Mouse (Mus musculus) brain, embryonic 18.5 days (tissue): ENCODE results near the gene Atp13a1.

Experiments
- DNase-seq: peaks from one replicate; pipeline ENCODE4 v3.0.0-alpha.2; 2012; ENCODE audit warnings: low read depth, low spot score

Gene Atp13a1

DNA sequence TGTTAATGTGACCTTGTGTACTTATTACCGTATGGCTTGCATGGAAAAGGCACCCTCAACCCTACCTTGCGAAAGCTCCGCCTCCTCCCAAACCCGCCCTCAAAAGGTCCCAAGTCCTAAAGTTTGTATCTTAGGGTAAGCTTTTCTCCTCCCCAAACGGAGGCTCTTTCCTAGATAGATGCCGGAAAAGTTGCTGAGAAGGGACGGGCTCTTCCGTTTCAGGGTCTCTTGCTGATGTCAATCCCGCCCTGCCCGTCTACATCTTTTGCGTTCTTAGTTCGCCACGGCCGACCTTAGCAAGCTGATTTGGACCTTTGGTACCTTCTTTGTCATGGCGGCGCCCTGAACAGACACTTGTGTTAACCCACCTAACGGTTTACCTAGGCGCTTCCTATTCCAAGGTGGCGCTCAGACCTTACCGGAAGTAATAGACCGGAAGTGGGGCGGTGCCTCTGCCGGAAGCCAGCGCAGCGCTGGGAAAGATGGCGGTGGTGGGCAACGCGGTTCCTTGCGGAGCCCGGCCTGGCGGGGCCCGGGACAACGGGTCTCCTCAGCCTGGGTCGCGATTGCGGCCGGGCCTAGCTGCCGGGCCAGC, at the start of gene Atp13a1, which contains the start of gene Zfp866:
TSS of gene Atp13a1 (plus strand) at position 391 of the 595 bp plus-strand sequence.
TSS of gene Zfp866 (minus strand) at position 406 of the 595 bp plus-strand sequence.
- DNase-seq, result peak; percentile 68

DNA sequence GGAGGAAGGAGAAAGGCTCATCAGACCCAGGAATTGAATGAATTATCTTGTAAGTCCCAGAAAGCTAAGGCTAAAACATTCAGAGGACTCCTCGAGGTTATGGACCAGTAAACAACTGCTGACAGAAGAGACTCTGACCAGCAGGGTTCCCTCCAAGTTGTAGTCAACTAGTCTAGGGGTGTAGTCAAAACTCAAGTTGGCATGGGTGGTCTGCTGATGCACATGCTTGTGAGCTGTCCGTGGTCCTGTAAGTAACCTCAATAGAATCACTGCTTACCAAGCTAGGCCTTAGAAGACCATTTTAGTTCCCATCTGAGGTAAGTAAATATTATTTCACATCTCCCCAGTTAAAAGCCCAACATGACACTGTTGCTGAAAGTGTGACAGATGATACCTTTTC, 49.7 kb upstream of the Atp13a1 start:
- no peak for DNase-seq

DNA sequence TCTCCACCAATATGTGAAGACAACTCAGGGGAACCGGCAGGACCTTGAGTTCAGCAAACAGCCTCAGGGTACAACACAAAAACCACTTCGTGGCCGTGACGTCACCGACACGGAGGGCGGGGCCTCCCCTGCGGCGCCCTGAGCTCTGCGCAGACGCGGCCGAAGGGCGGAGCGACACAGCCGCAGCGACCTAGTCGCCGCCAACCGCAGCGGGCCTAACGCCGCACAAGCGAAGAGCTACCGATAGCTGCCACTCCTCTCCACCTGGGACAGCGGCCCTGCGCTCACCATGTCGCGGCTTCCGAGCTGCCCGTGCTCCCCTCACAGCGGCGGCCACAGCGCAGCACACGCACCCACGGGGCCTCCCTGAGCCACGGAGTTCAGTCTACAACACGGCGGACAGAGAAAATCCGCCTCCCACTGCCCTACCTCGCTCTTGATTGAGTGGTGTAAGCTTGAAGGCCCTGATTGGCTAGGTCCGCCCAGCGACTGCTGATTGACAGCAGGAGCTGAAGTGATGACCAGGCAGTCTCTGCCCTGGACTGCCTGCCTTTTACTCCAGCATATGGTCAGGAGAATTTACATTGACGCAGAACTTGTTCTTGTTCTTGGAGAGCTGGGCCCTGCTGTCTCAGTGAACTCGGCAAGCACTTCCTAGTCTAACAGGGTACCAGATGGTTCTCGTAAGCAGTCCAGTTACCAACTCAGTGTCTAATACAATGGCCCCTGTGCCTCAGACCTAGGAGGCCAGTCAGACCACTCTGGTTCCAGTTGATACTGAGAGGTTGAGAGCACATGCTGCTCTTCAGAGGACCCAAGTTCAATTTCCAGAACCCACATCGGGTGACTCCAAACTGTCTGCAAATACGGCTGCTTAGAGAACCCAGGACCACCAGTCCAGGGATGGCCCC, 41.2 kb upstream of the Atp13a1 start, which contains the start of gene Zfp963:
TSS of gene Zfp963 (minus strand) at position 427 of the 911 bp plus-strand sequence.
- peak; percentile 87 for DNase-seq

DNA sequence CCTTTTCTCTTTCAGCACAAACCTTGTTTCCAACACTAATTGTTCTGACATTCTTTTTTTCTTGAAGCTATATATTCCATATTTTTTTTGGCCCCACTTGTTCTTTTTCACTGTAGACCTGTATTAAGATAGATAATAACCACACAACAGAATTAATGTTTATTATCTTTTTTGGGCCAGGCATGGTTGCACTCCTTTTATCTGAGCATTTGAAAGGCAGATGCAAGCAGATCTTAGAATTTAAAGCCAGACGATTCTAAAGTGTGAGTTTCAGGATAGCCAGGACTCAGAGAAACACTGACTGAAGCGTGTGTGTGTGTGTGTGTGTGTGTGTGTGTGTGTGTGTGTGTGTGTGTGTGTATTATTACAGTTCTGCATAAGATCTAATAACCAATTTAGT, 38.5 kb upstream of the Atp13a1 start:
- no peak for DNase-seq

DNA sequence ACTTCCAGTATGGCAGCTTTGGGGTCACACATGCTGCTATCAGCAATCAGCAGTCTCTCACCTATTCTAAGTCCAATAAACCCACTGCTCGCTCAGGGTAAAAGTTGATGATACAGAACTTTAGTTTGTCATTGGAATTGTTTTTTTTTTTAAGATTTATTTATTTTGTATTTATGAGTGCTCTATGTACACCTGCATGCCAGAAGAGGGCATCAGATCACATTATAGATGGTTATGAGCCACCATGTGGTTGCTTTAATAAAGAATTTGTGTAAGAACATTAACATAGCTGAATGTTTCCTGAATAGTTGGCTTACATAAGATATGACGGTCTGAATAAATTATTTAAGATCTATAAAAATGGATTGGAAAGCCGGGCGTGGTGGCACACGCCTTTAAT, 32.6 kb upstream of the Atp13a1 start:
- DNase-seq, result no peak

DNA sequence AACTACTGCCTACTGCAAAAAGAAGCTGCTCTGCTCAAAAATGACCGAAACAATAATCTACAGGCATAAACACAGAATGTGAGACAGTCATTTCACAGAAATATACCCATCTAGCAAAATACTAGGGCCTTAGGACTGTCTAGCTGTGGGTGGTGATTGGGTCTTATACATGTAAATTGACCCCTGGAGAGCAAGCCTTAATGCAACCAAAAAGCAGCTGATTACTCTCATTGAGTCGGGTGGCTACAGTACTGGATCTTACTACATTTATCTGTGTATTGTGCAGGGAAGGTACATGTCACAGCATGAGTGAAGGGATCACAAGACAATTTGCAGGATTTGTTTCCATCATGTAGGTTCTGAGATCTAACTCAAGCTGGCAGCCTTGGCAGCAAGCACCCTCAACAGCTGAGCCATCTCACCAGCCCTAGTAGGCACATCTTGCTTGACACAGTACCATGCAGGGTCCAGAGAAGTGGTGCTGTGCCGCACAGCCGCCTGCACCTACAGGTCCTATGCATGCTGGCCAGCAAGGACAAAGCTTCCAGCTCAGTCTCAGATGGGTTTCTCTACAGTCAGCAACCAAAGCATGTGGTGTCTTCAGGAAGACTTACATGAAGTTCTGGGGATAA, 29.0 kb upstream of the Atp13a1 start:
- no peak for DNase-seq

DNA sequence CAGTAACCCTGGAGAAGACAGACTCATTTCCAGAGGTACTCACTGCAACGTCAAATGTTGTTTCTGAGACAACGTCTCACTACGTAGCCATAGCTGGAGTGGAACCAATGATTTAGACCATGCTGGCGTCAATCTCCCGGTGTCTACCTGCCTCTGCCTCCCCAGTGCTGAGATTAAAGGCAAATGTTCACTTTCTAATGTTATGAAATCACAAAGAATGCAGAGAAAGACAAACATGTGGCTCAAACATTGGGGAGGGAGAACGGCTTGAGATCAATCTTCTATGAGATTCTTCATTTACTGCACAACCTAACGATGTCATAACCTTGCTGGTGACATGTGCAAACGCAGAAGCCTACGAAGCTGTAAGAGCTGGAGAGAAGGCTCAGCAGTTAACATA, 19.7 kb upstream of the Atp13a1 start:
- DNase-seq, result no peak

DNA sequence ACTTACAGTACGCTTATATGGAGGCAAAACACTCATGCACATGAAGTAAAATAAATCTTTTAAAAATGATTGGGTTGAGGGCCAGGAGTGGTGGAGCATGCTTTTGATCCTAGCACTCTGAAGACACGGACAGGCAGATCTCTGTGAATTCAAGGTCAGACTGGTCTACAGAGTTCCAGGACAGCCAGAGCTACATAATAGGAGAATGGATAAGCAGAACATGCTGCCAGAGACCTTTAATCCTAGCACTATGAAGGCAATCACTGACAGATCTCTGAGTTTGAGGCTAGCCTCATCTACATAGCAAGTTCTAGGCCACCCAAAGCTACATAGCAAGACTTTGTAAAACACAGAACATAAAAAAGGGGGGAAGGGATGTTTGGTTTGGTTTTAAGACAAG, 18.9 kb upstream of the Atp13a1 start:
- DNase-seq, result no peak

DNA sequence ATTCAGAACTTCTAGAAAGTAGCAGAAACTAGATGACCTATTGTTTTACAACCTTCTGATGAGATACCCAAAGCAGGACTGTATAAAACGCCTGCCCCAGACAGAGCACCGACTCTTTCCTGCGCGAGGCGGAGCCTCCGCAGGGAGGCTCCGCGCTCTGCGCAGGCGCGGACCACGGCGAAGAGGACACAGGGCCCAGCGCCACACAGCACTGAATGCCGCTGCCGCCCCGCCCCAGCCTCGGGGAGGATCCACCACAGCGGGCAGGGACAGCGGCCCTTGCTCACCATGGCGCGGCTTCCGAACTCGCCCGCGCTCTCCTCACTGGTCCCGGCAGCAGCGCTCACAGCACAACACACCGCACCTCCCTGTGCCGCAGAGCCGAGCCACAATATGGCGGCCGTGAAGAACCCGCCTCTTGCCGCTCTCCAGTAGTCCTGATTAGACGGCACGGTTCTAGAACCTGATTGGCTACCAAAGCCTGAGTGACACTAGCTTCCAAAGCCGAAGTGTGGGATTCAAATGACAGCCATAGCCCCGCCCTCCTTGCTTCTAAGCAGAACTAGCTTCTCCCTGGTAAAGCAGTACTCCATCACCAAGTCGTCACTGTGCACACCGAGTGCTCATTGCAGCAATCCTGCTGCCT, 16.3 kb upstream of the Atp13a1 start, which contains the start of gene Gm20422:
TSS of gene Gm20422 (minus strand) at position 384 of the 646 bp plus-strand sequence.
- peak; percentile 97 for DNase-seq

DNA sequence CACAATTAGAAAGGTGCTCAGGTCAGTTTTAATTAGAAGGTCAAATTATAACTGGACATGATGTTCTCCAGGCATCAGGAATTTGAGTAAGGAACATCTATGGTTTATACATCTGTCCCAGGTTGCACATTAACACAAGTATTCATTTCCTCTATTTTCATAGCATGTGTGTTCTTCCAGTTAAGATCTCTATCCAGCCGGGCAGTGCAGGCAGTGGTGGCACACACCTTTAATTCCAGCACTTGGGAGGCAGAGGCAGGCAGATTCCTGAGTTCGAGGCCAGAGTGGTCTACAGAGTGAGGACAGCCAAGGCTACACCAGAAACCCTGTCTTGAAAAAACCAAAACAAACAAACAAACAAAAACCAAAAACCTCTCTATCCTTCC, 15.8 kb upstream of the Atp13a1 start:
- DNase-seq, result no peak

DNA sequence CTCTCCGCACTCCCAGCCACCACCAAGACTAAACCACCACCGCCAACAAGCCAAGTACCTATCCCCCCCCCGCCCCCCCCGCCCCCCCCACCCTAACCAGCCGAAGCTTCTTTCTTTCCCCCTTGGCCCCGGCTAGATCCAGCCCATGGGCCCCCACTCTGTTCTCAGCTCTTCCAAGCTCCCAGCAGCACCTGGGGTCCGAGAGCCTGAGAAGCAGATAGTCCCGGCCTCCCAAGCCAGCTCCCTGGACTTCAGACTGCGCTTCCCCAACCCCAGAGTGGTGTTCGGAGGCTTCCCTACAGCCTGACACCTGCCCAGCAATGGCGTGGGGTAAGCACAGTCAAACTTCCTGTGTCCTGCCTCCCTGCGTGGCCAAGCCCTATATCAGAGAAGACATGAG, 13.9 kb upstream of the Atp13a1 start:
- no peak for DNase-seq

DNA sequence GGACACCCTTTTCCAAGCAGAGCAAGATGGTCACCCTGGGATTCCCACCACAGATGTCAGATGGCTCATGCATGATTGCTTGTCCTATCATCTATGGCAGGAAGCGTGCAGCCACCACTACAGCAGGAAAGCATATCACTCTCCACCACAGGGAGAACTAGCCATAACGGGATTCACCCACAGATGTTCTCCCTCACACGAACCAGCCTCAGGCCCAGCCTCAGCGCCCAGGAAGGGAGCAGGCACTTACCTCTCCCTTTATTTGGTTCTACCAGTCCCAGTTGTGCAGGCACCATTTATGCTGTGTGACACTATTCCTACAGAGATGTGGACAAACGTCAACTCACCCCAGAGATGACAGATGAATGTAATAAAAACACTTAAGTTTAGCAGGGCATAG, 1.9 kb upstream of the Atp13a1 start:
- DNase-seq, result no peak

DNA sequence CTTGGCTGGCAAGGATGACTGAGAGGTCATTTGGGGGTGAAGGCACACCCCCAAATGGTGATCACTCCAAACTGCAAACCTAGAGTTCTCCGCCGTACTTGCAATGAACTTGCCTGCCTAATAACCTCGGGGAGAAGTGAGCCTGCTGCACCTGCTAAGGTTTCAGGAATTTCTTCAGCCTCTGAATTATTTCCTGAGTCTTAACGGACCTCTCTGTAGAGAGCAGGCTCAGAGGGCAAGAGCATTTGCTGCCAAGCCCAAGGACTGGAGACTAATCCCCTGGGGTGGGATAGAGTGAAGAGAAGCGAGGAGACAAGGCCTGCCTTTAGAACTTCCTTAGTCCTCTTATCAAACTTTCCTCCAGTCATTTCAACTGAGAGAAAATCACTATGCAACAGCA, 1.2 kb upstream of the Atp13a1 start:
- DNase-seq, result no peak

DNA sequence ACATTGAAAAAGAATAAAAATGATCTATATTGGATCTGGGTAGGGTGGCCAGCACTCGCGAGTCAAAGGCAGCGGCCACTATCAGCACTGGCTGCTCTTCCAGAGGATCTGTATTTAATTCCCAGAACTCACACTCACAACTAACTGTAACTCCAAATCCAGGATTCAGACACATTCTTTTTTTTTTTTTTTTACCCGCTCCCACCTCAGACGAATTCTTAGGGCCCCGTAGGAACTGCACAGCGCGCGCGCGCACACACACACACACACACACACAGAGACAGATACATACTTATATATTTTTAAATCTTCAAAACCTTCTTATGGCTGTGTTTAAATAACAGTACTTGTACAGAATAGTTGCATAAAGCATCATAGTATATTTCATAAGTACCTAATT, 599 bp upstream of the Atp13a1 start:
- DNase-seq, result no peak

DNA sequence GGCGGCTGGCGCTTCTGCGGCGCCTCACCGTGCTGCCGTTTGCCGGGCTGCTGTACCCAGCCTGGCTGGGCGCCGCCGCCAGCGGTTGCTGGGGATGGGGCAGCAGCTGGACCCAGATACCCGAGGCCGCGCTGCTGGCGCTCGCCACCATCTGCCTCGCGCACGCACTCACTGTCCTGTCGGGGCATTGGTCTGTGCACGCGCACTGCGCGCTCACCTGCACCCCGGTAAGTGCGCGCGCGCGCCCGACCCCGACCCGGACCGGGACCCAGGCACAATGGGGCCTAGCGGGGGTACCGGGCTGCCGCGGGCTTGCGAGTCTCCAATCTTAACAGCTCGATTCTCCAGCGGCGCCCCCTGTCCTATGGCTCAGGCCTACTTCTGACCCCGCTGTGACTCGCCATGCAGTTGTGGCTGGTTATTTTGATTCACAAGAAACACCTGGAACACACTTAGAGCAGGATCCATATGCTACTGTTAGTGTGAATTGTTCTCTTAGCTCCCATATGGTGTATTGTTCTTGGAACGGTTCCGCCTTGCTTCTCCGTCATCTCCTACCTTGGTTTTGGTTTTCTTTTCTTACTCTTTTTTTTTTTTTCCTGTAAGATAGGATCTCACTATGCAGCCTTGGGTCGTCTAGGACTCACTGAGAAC, 579 bp downstream of the Atp13a1 start:
- DNase-seq, result no peak

DNA sequence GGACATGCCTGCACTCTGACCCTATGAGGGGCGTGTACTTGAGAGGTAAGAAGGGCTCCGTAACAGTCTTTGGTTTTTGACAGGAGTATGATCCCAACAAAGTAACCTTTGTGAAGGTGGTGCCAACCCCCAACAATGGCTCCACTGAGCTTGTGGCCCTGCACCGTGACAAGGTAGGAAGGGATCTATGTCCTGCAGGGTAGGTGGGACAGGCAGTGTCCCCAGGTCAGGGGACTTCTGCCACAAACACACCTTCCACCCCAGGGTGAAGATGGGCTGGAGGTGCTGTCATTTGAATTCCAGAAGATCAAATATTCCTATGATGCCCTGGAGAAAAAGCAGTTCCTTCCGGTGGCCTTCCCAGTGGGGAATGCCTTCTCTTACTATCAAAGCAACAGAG, 2.7 kb downstream of the Atp13a1 start:
- no peak for DNase-seq

DNA sequence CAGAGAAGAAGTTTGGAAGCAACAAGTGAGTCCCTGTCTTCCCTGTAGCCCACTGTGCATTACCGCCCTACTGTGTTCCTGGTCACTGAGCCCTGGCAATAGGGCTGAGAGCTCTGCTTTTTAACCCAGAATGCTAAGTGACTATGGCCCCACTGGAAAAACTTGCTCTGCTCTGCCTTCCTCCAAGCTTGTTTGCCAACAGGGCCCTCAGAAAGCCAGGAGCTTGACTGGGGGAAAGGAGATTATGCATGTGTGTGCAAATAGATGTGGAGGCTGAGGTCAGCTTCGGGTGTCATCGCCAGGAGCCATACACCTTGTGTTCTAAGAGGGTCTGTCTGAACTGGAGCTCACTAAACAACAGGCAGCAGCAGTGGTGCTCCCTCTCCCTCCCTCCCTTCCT, 3.1 kb downstream of the Atp13a1 start:
- no peak for DNase-seq

DNA sequence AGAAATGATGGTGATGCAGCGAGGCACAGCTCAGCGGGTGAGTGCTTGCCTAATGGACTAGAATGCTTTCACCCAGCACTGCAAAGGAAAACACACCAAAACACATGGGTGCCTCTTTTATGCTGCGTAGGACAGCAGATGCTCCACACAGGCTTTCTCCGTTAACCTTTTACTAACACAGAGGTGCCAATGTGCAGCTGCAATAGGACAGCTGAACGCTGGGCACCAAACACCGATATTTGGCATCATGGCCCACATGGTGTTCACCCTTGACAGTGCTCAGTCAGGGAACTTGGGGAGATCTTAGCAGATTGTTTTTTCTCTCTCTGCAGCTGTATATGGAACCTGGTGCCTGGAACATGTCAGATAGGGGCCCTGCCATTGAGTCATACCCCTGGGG, 3.9 kb downstream of the Atp13a1 start:
- DNase-seq, result no peak

DNA sequence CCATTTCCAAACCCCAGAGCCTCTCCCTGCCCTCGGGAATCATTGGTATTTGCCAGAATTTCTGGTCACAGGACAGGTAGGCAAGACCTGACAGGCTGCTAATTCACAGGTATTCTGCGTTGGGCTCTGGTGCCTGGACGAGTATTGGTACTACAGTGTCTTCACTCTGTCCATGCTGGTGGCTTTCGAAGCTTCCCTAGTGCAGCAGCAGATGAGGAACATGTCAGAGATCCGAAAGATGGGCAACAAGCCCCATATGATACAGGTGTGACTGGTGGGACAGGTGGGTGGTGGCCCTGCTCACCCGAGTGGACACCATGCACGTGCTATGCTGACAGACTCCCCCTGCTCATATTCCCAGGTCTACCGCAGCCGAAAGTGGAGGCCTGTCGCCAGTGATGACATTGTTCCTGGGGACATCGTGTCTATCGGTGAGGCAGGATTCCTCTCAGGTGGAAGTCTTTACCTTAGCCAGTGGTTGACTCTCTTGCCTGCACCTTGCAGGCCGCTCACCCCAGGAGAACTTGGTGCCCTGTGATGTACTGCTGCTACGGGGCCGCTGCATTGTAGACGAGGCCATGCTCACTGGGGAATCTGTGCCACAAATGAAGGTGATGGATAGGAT, 5.9 kb downstream of the Atp13a1 start:
- DNase-seq, result no peak

DNA sequence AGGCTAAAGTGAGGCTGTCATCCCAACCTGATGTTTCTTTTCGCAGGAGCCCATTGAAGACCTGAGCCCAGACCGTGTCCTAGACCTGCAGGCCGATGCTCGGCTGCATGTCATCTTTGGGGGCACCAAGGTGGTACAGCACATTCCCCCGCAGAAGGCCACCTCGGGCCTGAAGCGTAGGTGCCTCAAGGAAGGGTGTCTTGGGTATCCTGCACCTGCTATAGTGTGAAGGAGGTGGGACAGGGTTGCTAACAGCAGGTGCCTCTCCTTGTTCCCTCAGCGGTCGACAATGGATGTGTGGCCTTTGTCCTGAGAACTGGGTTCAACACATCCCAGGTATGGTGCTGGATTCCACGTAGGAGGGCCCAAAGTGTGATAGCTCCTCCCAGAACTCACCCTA, 6.7 kb downstream of the Atp13a1 start:
- DNase-seq, result no peak

DNA sequence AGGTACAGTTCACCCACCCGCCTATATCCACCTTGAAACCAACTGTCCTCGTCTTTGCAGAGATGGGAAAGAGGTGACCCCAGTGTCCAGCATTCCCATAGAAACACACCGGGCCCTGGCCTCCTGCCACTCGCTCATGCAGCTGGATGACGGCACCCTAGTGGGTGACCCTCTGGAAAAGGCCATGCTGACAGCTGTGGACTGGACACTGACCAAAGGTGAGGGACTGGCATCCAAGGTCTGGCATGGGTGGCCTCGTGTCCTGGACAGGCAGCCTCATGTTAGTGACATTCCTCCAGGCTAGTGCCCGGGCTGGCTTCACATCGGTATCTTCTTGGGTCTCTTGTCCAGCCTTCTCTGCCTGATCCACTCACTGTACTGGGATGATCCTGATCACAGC, 8.3 kb downstream of the Atp13a1 start:
- no peak for DNase-seq
